Comparison of ENCODE assay signal across 23 mouse cellular contexts in genomic region chr10:38380388-38380787, GRCm38 (mm10).
DNase-seq lines count a peak whose midpoint lies in the region; ATAC-seq and TF ChIP-seq lines count a peak whose summit lies in the region.
"Had no signal": no experiment of that assay in that cellular context is flagged by ENCODE, and none has a peak within 500 bp of the region (broad histone marks: within the 10 kb centered on the region; RNA-seq: fewer than 3 reads in every experiment).

No protein-coding gene starts in this region.

- no peaks in the 10 kb centered on the region for H3K4me1 ChIP-seq in hindbrain, embryonic 16.5 days (ENCODE audit: control insufficient read depth, insufficient read depth, low read depth, low read length)
- no peaks in the 10 kb centered on the region for H3K4me1 ChIP-seq in hindbrain, embryonic 12.5 days
- H3K4me1 ChIP-seq in lung, adult 2 months (ENCODE audit: control insufficient read depth, insufficient read depth, low read length) = no peaks in the 10 kb centered on the region
- H3K4me1 ChIP-seq: heart, embryonic 13.5 days; kidney, embryonic 15.5 days; limb, embryonic 13.5 days; liver, embryonic 12.5 days; lung, embryonic 15.5 days had no signal

- H3K4me2 ChIP-seq in hindbrain, embryonic 16.5 days (ENCODE audit: low read length) = no peak overlapping the region
- H3K4me2 ChIP-seq in hindbrain, embryonic 12.5 days (replicated peaks) = no peak overlapping the region
- H3K4me2 ChIP-seq: heart, embryonic 13.5 days; kidney, embryonic 15.5 days; limb, embryonic 13.5 days; liver, embryonic 12.5 days; lung, embryonic 15.5 days had no signal

- no peak overlapping the region for H3K4me3 ChIP-seq in hindbrain, embryonic 16.5 days (ENCODE audit: low read length)
- no peak overlapping the region for H3K4me3 ChIP-seq in hindbrain, embryonic 12.5 days
- H3K4me3 ChIP-seq in lung, adult 2 months (replicated peaks; ENCODE audit: extremely low read depth, low read depth, low read length) = no peak overlapping the region
- H3K4me3 ChIP-seq: heart, adult 2 months; heart, embryonic 13.5 days; kidney, embryonic 15.5 days; limb, embryonic 13.5 days; liver, embryonic 12.5 days; lung, embryonic 15.5 days had no signal

- no peak overlapping the region for H3K9ac ChIP-seq in hindbrain, embryonic 16.5 days (ENCODE audit: low read depth, low read length)
- no peak overlapping the region for H3K9ac ChIP-seq in hindbrain, embryonic 12.5 days
- H3K9ac ChIP-seq: heart, embryonic 13.5 days; kidney, embryonic 15.5 days; limb, embryonic 13.5 days; liver, embryonic 12.5 days; lung, embryonic 15.5 days had no signal

- TF ChIP-seq POLR2A in lung, adult 2 months (IDR thresholded peaks at IDR 0.05; ENCODE audit: borderline replicate concordance, extremely low read depth, low read depth, low read length) = no peak

- no peaks in the 10 kb centered on the region for H3K9me3 ChIP-seq in hindbrain, embryonic 16.5 days (ENCODE audit: control insufficient read depth, low read length)
- H3K9me3 ChIP-seq in hindbrain, embryonic 12.5 days (replicated peaks) = no peaks in the 10 kb centered on the region
- H3K9me3 ChIP-seq: heart, embryonic 13.5 days; kidney, embryonic 15.5 days; limb, embryonic 13.5 days; liver, embryonic 12.5 days; lung, embryonic 15.5 days had no signal

- H3K27me3 ChIP-seq in hindbrain, embryonic 16.5 days (replicated peaks; ENCODE audit: control insufficient read depth, insufficient read depth, low read length) = no peaks in the 10 kb centered on the region
- no peaks in the 10 kb centered on the region for H3K27me3 ChIP-seq in hindbrain, embryonic 12.5 days
- H3K27me3 ChIP-seq: heart, embryonic 13.5 days; kidney, embryonic 15.5 days; limb, embryonic 13.5 days; liver, embryonic 12.5 days; lung, embryonic 15.5 days had no signal

- H3K36me3 ChIP-seq in hindbrain, embryonic 16.5 days (ENCODE audit: control insufficient read depth, insufficient read depth, low read length) = no peaks in the 10 kb centered on the region
- H3K36me3 ChIP-seq in hindbrain, embryonic 12.5 days = no peaks in the 10 kb centered on the region
- H3K36me3 ChIP-seq: heart, embryonic 13.5 days; kidney, embryonic 15.5 days; limb, embryonic 13.5 days; liver, embryonic 12.5 days; lung, embryonic 15.5 days had no signal

- DNase-seq in cerebellum, postnatal 10 days = peak; percentile 20 to 48
- DNase-seq in cerebellum, postnatal 36 days = no peak
- DNase-seq in lung, postnatal 14 days = peak; percentile 17
- no peak for DNase-seq in lung, adult 2 months
- peak; percentile 13 for DNase-seq in right cerebral cortex, postnatal 4 days
- no peak for DNase-seq in right cerebral cortex, postnatal 36 days (ENCODE audit: low spot score in 2 of 2)
- DNase-seq: adrenal gland, postnatal 10 days; cerebellum, adult 2 months; gastrocnemius, postnatal 36 days; heart, adult 2 months; heart, postnatal 14 days; kidney, adult 11 months; kidney, postnatal 36 days; layer of hippocampus, postnatal 36 days; right cerebral cortex, postnatal 25 days; thymus, postnatal 36 days had no signal

- no peak for TF ChIP-seq CTCF in lung, adult 2 months (IDR thresholded peaks at IDR 0.05; ENCODE audit: insufficient read depth, low read length)

- ATAC-seq in hindbrain, embryonic 16.5 days = peak; percentile 85
- no peak for ATAC-seq in hindbrain, embryonic 12.5 days (ENCODE audit: low FRiP score)
- ATAC-seq: liver, embryonic 12.5 days had no signal

- H3K27ac ChIP-seq in hindbrain, embryonic 16.5 days (ENCODE audit: low read depth, low read length) = no peak overlapping the region; the same call in 1 of the 2 replicates
- H3K27ac ChIP-seq in hindbrain, embryonic 12.5 days = no peak overlapping the region
- H3K27ac ChIP-seq: heart, adult 2 months; heart, embryonic 13.5 days; kidney, embryonic 15.5 days; limb, embryonic 13.5 days; liver, embryonic 12.5 days; lung, embryonic 15.5 days had no signal

- WGBS in hindbrain, embryonic 16.5 days = 59% methylated on average over 2 of the region's 2 CpGs
- 85% methylated on average over 2 of the region's 2 CpGs for WGBS in hindbrain, embryonic 12.5 days
- 59% methylated on average over 2 of the region's 2 CpGs for WGBS in lung, adult 2 months

Comparison
In these comparisons a context has a peak if more than half of its experiments do, and no peak if none do; other contexts are left out.
1. DNase-seq: peak in cerebellum, postnatal 10 days (2 of 2), lung, postnatal 14 days (single experiment) and right cerebral cortex, postnatal 4 days (single experiment); none in cerebellum, postnatal 36 days (0 of 2), lung, adult 2 months (single experiment) and right cerebral cortex, postnatal 36 days (0 of 2).